Mouse (Mus musculus) spleen, adult 18-20 months (tissue): ENCODE measurements around the gene Fgfr2.
A peak's percentile ranks its signal among the peaks of the same experiment; 100 is the strongest.

Experiments
- DNase-seq, 2 experiments: peaks; one replicate each; pipeline ENCODE4 v3.0.0; 2022; ENCODE audit warnings: mixed read lengths in 2 of 2

Gene Fgfr2

DNA sequence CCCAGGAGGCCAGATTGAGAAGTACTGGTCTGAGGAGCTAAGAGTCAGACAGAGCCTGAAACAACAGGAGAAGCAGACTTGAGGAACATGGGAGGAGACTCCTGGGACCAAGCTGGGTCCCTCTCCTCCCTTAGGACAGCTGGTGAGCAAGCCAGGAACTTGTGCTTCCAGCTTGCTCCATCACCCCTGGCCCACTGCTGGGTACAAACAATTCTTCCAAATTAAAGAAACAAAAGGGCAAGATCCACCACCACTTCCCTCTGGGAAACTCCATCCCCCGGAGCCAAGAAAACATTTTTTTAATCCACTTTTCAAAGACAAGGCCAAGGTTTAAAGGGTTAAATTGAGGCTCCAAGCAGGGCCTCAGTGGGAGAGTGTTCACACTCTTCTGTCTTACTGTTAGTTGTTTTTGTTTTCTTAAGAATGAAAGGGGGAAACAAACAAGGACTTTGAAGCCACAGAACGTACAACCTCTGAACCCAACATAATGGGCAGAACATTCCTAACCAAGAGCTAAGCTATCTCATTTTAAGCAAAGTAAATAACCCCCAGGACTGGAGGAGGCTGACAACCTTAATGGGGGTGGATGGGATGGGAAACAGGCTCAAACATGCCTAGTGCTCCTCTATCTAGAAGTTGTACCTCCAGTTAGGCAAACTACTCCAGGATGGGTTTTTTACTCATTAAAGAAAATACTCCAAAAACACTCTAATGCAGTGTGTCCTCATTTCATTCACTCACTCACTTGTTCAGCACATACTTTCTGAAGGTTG is 849.2 kb downstream of the Fgfr2 start:
- DNase-seq, result no peak

DNA sequence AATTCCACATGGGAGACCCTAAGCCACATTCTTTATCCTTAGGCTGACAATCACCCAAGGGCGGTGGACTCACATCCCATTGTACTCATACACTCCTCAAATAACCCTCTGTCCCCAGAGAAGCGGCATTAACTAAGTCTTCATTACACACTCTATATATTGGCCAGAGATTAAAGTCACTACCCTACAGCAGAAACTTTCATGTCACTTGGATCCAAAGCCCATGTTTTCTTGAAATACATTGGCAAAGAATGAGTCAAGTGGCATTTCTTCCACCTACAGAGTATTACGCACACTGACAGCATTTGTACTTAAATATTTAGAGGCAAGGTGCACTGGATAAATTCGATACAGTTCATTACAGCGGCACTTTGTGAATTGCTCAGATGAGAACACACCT is 850.2 kb downstream of the Fgfr2 start:
- DNase-seq, result no peak

DNA sequence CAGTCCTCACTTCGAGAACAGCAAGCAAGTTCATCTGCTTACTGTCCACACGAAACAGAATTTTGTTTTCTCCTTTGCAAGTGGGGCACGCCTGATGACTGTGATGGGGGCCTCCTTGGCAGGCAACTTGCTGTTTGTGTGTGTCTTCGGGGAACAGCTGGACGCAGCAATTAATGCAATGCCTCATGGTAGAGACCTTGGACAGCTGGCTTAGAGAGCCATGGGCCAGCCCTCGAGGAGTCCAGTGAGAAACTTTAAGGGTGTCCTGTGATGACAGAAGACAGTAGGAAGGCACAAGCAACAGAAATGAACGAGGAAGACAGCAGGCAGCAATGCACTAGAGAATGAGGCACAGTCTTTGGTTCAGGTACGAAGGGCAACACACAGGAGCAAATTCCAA is 852.8 kb downstream of the Fgfr2 start:
- no peak for DNase-seq

DNA sequence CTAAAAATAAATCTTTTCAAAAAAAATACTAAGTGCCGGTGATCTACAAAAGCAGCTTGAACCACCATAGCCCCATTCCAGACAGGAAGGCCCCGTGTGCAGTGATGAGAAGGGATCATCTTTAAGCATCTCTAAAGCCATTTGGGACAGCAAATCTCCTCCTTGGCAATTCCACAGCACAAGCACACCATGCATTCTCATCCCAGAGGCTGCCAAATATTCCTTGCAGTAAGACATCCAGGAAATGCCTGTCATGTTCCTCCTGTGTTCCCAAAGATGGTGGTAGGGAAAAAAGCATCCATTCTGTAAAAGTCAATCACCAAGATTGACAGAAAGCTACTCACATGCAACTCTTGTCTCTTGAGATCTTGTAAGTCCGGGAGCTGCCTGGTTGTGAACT is 853.5 kb downstream of the Fgfr2 start:
- DNase-seq, result no peak

DNA sequence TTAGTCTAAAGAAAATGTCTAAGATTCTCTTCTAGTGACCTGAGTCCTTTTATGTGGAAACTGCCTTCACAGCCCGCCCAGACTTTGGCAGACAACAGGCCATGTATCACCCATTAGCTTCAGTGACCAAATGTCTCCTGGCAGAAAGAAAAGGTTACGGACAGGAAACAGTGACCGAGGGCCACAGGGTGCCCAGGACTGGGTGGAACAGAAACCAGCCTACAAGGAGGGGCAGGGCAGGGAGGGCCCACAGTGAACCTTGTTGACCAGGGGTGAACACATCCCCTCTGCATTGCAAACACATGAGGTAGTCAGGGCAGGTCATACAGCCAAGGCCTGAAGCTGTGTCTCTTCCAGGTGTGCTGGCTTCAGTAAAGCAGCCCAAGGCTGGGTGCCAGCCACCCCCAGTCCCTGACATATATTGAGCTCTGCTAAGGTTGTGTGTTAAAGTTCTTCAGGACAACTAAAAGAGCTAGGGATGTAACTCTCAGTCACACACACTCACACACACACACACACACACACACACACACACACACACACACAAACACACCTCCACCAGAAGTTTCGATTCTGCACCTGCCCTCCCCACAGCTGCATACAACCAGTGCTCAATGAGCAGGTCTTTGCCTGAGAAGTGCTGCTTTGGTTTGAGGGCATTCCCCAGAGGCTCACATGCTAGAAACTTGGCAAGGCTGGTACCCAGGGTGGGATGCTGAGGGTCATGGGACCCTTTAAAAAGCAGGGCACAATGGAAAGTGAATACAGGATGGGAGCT is 855.2 kb downstream of the Fgfr2 start:
- peak in 1 of 2 experiments; percentile 25 for DNase-seq

DNA sequence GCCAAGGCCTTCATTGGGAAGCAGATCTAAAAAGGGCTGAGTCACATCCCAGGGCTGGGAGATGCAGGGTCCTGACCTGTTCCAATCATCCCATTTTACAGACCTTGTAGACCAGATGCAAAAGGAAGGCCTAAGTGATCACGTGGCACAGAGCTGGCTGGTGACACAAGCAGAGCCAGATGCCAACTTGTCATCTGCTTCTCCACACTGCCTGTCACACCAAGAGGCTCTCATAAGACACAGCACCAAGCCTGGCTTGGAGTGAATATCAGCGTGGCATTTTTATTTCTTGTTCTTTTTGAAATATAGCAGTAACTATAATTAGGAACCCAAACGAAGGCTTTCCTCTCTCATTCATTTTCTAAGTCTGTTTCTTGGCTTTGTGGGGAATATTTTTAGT is 858.4 kb downstream of the Fgfr2 start:
- DNase-seq, result no peak

DNA sequence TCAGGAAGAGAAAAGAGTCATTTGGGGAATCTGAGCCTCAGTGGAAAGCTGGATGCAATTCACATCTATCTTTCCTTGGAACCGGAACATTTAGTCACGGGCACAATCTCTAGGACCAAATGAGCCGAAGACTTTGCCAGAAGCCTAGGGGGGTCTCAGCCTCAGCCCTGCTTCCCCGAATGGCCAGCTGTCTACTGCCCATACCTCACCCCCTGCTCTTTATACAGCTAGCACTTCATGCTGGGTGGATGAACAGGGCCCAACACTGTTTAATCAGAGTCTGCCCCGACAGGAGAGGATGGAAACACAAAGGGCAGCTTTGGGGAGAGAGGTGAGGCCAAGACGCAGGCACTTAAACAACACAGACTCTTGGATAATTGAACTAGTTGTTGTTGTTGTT is 860.0 kb downstream of the Fgfr2 start:
- DNase-seq, result no peak

DNA sequence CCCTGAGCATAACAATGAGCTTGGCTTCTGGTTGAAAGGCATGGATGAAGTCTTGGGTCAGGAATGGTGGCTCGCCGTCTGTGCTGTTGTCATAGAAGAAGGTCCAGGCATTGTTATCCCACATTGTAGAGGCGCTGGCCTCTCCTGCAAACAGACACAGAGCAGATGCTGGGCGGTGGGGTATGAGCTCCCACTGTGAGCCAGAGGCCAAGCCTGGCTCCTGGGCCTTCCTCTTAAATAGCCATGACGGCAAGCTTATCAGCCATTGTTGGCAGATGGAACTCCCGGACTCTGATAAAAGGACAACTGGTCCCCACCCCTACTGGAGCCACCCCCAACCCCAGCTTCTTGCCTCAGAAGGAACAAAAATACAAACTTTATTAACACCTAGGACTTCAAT is 860.5 kb downstream of the Fgfr2 start:
- no peak for DNase-seq

DNA sequence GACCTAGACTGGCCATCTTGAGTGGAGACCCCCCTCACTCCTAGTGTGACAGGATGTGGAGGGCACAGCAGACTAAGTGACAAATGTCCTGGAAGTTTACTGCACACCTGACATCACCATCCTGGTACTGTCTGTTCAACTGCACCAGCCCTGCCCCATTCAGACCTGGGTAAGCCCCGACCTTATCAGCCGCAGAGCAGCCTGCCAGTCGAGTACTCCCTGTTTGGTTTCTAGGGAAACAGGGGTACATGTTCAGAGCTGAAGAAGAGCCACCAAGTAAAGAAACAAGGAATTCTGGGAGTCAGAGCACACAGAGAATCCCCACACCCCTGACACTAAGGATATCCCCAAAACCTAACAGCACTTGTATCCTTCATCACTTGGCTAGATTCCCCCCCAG is 861.3 kb downstream of the Fgfr2 start:
- no peak for DNase-seq

DNA sequence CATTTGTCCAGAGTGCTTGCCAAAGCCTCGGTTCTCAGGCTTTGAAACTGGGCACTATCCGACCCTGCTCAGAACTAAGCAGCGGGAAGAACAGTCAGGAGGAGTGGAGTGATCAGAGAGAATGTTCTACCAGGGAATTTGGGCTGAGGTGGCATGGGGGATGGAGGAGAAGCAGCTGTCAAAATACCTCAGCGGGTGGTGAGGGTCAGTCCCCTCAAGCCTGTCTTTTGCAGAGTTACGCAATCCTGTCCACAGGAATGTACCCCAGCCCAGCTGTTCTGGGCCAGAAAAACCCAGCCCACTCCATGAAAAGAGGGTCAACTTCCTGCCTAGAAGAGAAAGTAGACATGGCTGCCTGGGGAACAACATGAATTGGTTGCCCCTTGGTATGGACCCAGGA is 862.5 kb downstream of the Fgfr2 start:
- DNase-seq, result no peak

DNA sequence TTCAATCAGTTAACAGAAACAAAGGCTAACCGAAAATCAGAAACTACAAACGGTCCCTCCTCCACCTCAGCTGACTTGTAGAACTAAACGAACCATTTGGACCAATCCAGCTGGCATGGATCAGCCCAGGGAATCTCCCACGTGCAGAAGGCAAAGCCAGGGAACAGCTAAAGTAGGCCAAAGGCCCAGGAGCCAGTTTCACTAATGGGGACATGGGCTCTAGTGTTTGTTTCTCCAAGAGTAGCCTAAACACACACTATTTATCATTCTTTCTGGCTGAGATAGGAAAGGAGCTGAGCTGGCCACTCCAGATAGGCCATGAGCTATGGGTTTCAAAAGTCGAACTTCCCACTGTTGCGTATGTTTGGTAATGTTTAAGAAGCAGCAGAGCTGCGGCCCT is 864.3 kb downstream of the Fgfr2 start:
- no peak for DNase-seq

DNA sequence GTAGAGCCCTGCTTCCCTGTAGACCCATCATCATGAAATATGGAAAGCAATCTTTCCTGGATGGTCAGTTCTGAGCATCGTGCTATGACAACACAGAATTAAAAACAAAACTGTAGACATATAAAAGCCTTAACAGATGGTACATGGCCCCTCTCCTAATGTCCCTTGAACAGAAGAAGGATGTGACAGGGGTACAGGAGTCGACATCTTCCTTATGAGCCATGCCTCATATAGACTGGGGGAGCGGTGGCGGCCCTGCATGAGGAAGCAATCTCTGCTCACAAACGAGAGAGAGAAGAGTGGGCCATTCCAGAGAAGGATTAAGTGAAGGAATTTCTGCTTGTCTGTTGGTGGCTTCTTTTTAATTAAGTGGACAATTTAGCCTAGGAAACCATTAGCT is 864.9 kb downstream of the Fgfr2 start:
- no peak for DNase-seq

DNA sequence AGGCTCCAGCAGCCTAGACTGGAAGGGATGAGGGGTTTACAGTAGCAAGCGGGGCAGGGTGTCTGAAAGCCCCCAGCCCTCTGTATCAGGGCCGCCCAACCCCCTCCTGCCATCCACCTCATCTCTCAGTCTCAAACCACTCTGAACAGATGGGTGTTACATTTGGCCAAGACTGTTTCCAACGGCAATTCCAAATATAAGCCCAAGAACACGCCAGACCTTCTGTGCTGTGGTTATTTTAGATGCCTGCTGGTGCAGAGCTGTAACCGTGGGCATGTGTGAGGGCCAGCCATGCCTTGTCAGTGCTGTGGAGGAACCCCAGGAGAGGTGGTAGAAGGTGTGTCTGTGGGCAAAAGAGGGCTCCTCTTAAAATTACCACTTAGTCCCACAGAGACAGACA is 869.6 kb downstream of the Fgfr2 start:
- DNase-seq, result no peak

DNA sequence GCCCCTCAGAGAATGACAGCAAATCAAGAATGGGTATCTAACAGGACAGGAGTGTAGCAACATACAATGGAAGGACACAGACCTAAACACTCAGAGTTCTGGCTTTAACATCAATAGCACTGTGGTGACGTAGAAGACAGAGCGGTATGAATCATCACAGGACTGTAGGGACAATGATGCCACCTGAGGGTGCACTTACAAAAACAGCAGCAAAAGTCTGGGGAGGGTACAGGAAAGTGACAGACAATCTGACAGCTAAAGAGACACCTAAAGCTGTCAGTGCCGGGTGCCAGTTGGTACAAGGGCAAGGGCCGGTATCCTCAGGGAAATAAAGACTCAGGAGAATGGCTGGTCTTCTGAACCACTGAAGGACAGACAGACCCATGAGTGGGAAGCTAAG is 870.1 kb downstream of the Fgfr2 start:
- no peak for DNase-seq

DNA sequence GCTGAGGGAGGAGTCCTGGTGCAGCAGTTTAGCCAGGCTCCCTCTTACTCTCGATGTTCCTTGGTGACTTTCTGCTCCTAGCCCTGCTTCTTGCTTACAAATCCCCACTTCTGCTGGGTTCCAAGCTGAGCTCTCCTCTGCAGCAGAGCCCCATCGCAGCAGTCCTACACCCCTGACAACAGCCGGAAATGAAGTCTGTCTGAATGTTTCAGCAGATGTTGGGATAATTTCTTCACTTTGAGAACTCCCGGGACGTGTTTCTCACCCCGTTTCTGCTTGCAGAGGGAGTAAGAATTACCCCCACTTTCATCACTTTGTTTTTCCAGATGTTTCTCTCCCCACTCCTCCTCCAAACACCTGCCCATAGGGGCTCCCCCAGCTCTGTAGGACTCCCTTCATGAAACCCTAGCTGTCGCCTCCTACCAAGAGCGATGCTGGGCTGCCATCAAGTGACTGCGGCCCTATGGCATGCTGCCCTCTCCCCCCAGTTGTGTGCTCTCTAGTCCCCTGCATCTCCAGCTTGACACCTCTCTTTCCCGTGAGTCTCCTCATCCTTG is 873.5 kb downstream of the Fgfr2 start:
- no peak for DNase-seq

DNA sequence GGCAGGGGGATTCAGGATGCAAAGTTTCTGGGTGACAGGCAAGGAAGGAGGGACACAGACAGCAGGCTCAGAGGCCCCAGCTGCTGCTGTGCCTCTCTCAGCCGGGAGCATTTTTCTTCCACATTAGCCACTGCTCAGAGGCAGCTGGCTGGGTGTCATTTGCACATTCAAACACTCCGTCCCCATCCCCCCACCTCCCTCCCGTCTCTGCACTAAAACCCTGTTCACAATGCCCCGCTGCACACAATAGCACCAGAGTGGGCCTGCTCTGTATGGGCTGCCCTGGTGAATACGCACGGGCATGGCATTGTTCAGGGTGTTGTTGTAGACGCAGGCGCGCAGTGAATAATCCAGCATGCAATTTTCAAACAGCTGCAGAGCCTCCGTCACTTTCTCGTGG is 875.6 kb downstream of the Fgfr2 start:
- DNase-seq, result no peak

DNA sequence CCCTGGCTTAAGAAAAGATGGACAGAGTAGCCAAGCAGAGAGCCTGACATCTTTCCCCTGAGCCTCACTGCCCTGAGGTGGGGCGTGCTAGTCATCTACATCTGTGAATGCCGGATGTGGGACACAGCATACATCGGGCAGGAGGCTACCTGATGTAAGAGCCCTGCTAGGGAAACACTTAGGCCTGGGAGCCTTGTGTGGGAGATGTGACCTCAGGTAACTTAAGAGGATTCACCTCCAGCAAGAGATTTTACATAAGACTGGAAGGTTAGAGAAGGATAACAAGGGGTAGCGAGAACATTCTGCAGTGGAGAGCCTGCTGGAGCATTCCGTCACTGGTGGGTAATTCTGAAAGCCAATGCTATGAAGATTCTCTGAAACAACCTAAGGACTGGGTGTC is 876.1 kb downstream of the Fgfr2 start:
- no peak for DNase-seq

DNA sequence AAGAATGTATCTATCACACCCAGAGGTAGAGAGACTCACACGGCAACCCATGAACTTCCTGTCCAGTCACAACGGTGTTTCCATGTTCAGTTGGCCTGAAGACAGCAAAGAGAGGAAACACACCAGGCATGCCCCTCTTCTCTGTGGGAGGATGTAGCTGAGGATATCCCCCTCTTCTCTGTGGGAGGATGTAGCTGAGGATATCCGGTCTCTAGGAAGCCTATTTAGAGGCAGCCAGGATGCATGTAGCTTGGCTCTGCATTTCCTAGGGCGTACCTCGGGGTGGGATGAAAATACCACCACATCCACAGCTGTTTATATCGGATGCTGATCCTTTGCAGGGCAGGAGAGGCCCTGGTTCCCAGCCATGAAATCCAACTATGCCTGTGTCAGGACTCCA is 877.4 kb downstream of the Fgfr2 start:
- no peak for DNase-seq

DNA sequence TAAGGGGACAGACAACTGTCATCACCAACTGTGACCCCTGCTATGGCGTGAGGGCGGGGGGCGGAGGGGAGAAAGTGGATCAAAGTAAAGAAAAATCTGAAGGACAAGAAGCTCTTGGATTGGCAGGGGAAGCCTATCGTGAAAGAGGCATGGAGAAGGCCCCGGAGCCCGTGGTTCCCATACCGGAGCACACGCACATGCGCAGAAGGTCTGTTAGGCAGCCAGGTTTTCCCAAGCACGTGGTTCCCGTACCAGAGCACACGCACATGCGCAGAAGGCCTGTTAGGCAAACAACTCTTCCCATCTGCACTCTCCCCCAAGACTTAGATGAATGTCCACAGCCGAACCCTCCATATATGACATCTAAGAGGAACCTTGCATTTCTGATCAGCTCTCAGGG is 878.5 kb downstream of the Fgfr2 start:
- no peak for DNase-seq

DNA sequence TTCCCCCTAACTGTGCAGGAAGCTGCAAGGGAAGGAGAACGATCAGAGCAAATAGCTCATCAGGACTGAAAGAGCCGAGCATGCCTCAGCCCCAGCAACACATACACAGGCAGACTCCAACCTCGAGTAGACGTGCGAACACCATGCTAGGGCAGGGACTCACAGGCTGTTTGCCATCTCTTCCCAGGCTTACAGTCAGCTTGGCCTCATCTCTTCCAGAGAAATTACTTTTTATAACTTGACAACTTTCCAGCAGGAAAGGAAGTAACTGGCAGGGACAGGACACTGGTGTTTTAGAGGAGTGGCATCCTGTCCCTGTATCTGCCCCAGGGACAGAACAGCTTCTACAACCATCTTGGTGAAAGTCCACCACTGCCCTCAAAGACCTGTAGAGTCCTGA is 879.9 kb downstream of the Fgfr2 start:
- DNase-seq, result no peak

DNA sequence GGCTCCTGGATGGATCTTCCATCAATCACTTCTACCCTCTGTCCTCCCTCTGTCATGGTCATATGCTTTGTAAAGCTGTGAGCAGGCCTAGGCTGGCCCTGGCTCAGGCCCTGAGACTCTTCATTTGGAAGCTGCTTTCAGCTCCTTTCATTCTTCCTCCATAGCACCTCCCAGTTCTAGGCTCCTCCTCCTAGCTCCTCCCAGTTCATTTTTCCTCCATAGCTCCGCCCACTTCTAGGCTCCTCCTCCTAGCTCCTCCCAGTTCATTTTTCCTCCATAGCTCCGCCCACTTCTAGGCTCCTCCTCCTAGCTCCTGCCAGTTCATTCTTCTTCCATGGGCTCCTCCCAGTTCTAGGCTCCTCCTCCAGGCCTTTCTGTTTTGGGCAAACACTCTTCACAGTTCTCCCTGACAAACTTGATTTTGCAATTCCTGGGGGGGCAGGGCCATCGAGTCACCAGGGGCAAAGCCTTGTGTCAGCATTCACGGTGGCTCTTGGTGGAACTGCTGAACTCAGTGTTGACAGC is 880.5 kb downstream of the Fgfr2 start:
- DNase-seq, result peak in 1 of 2 experiments; percentile 30

DNA sequence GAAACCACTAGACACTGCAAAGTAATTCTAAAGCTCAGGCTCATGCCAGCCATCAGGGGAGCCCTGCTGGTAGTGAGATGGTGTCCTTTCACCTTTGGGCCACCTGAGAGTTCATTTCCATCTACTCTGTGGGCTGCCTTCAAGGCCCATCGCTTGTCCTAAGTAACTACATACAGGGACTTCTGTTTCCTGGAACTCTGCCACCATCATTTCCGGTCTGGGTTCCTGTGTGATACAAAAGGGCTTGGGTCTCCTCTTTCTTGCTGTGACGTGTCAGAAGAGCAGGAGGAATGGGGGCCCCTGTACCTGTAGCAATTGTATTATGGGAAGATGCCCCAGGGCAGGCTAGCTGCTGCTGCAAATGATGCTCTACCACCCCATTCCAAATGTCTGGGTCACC is 884.2 kb downstream of the Fgfr2 start:
- no peak for DNase-seq

DNA sequence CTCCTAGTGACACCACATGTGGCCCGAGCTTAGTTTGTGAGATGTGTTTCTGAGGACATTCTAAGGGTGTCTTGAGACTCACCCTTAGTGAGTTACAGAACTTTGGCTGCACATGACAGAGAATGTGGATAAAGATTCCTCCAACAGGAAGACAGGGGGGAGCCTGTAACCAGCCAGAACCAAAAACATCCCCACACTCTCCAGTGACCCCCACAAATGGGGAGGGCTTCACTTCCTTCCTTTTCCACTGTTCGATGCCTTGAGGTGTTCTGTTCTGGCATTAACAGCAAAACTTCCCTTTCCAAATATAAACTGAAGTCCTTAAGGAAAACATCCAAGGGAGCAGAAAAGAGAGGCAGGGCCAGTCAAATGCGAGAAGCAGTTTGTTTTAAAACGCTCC is 886.0 kb downstream of the Fgfr2 start:
- DNase-seq, result no peak

DNA sequence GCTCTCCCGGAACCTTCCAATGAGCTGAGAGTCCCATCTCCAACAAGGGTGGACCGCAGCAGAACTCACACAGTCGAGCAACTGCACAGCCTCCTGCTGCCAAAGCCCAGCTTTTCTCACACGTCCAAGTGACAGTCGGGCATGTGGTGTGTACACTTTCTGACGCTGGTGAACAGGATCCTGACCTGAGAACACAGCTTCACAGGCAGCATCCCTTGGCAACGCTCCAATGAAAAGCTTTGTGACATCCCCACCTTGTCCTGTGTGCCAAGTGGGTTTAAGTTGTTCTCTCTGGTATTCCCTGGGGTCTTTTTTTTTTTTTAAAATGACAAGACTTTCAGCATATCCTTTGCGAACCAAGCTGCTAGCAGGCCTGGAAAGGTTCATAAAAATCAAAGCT is 886.4 kb downstream of the Fgfr2 start:
- DNase-seq, result no peak
